Mouse (Mus musculus): ENCODE data around the gene Glyatl3.

The Glyatl3 gene

DNA sequence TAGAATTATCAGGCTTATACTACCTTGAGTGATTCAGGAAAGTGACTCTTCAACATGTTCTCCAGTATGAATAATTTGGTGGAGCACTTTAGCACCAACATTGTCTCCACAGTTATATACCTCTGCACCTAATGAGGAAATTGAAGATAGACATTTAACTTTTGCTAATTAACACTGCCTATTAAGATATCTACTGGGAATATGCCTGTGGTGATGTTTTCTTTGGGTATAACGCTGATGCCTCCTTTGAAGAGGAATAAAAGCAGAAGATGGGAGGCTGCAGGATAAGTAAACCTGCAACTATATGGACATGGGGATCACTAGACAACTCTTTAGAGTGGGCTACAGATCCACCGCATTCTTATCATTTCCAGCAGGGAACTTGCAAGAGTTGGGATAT lies at the start of gene Glyatl3:
Gene Glyatl3, minus strand, starts transcription at position 101 of the 400 bp plus-strand sequence.
- DNase-seq: no peak

GRCm38 (mm10) chr17:40948518-40948917 lies 34.4 kb upstream of the Glyatl3 start:
- DNase-seq: no peak

- peak; percentile 93 to 94 for DNase-seq
Observed at GRCm38 (mm10) chr17:40934420-40935231, 20.5 kb upstream of the Glyatl3 start, which contains the start of the genes Mut and Cenpq. TSS of gene Mut (plus strand) at chr17:40934685. TSS of gene Cenpq (minus strand) at chr17:40935047.

DNA sequence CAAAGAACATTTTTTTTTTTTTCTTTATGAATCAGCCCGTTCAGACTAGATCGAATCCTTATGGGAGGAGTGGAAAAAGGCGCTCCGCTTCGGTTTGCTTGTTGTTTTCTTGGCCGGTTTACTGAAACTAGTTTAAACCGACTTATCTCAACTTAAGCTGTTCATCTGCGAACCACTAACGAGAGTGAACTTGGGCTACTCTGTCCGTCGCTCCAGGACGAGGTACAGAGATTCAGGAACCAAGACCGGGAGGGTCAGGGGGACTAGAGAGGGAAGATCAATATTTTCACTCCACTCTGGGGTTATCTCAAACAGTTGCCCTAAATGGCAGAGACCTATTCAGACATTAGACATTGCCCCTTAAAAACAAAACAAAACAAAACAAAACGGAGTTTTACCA lies 19.8 kb upstream of the Glyatl3 start:
- no peak for DNase-seq

GRCm38 (mm10) chr17:40915499-40915898 lies 1.3 kb upstream of the Glyatl3 start:
- DNase-seq: no peak

GRCm38 (mm10) chr17:40904721-40905154 lies 9.4 kb downstream of the Glyatl3 start:
- no peak for DNase-seq

- DNase-seq: no peak
Observed at GRCm38 (mm10) chr17:40904056-40904597, 10.0 kb downstream of the Glyatl3 start.

DNA sequence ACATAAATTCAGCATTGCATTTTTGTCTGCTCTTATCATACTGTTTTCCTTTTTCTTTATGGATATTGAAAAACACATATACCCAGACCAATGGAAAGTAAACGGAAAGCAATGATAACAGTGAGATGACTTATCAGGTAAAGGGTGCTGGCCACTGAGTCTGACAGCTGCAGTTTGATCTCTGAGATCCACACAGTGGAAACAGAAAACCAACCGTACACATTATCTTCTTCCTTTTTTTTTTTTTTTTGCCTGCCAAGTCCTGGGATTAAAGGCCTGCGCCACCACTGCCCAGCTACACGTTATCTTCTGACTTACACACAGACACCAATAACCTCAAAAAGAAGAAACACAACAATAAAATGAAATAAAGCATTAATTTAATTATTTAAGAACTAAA lies 10.8 kb downstream of the Glyatl3 start:
- DNase-seq: no peak

- DNase-seq: no peak
Observed at GRCm38 (mm10) chr17:40899783-40900363, 14.3 kb downstream of the Glyatl3 start.

DNA sequence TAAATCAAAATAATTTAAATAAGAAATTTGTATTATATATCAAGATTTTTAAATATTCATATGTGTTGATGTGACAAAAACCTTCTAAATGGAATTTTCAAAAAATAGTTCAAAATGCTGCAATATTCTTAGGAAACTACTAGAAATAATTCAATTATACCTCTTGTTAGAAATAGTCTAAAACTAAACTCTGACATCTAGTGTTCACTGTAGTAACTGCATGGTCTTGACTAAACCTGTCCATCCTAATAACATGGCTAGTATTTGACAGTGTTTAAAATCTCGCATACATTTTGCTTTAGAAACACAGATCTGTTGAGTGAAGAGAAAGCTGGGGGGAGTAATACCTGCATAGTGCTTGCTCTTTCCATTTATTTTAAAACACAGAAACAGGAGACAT lies 17.3 kb downstream of the Glyatl3 start:
- DNase-seq: no peak

GRCm38 (mm10) chr17:40887849-40888536 lies 26.2 kb downstream of the Glyatl3 start:
- DNase-seq: no peak

GRCm38 (mm10) chr17:40885155-40885554 lies 29.0 kb downstream of the Glyatl3 start:
- DNase-seq: no peak

DNA sequence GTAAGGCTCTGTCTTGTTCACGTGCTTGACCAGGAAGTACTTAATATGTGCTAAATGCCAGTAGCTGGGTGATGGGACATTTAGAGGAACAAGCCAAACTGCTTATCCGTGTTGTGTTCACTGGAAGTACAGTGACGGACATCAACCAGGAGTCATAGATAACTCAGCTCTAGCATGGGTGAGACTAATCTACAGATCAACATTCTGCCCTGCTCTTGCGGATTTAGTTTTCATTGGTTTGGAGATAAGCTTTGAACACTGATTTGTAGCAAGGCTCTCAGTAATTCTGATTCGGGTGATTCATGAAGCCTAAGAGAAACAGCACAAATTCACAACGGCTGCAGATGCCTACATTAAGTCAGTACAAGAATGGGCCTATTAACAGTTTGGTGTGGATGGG lies 32.0 kb downstream of the Glyatl3 start:
- DNase-seq: no peak

- DNase-seq: peak; percentile 1 to 4
Observed at GRCm38 (mm10) chr17:40879924-40880691, 34.0 kb downstream of the Glyatl3 start, which contains the start of gene 9130008F23Rik. TSS of gene 9130008F23Rik (minus strand) at chr17:40880559.

DNA sequence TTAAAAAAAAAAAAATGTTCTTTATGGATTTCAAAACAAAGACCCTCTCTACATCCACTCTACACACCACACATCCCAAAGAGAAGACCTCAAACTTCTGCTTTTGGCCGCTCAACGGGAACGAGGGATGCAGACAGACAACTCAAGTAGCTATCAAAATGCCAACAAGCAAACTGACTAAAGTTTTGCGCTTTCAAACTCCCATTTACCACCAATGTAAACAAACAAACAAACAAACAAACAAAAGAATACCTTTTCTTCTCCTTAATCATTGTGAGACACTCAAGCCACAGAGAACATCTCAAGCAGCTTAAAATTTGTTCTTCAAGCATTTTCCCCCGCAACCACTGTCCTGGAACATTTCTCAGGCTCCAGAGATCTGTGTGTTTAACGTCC lies 34.6 kb downstream of the Glyatl3 start:
- no peak for DNase-seq

DNA sequence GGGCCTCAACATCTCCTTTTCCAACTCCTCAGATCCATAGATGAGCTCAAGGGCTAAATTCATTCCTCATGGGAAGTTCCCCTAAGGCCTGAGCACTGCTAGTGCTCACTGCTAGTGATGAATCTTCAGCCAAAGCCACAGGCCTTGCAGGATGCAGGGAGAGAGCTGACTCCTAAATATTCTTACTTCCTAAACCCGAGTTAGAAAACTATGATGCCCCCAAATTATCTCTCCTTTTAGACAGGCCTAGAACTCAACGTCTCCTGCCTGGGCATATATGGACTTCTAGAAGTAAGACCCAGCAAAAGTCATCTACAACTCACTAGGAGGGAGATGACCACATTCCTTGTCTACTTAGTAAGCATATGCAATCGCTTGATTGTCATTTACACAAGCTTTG lies 36.4 kb downstream of the Glyatl3 start:
- no peak for DNase-seq

DNA sequence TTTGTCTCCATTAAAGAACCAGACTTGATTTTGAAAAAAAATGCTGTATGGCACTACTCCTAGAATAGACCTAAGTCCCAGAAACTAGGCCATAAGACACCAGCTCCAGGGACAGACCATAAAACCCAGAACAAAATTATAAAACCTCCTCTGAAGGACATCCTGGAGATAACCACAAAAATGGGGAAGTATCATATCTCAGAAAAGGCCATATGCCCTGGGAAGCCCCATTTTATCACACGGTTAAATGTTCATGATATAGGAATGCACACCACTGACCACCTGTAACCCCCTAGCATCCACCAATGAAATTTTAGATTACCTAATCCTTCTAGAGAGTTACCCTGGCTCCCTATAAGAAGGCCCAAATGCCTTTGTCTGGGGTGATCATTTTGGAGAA lies 38.6 kb downstream of the Glyatl3 start:
- no peak for DNase-seq

- DNase-seq: no peak
Observed at GRCm38 (mm10) chr17:40874701-40875100, 39.4 kb downstream of the Glyatl3 start.

DNA sequence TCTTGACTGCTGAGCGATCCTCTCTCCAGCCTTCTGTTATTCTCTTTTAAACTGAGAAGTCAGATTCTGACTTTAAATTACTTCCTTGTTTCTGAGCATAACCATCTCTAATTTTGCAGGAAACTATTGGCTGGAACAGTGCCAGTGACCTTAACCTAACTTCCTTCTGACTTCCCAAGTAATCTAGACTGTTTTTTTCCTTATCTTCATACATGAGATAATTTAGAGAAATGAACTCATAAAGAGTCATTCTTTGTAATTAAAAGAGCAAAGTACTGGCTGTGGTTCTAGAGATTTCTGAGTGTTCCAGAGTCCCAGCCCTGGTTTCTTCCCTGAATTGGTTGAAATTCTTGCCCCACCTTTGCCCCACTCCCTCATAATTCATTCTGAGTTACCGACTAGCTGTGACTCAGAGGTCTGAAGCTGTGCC lies 40.6 kb downstream of the Glyatl3 start:
- DNase-seq: no peak

- no peak for DNase-seq
Observed at GRCm38 (mm10) chr17:40872626-40873025, 41.5 kb downstream of the Glyatl3 start.

GRCm38 (mm10) chr17:40868952-40869747 lies 45.0 kb downstream of the Glyatl3 start:
- DNase-seq: no peak

- DNase-seq: no peak
Observed at GRCm38 (mm10) chr17:40855065-40855464, 59.1 kb downstream of the Glyatl3 start.

Measured in B cell, adult 2 months (primary cell).